Mouse (Mus musculus) C2C12 (cell line): ENCODE data around the gene Fads3. TPM values are rescaled to one million over a fixed set of nuclear protein-coding genes. Genes with fewer than 3 reads are reported as not detected.
A peak's percentile ranks its signal among the peaks of the same experiment; 100 is the strongest.

ENCODE experiments used
- H3K27me3 ChIP-seq: one replicate; pipeline ENCODE4 v1.6.1; 2011; ENCODE audit not compliant: control insufficient read depth, insufficient read depth, insufficient read length
- H3K36me3 ChIP-seq: one replicate; pipeline ENCODE4 v1.6.1; 2011; ENCODE audit not compliant: control insufficient read depth, insufficient read depth
- H3K4me3 ChIP-seq: one replicate; pipeline ENCODE4 v1.5.1; 2011; ENCODE audit warnings: mild to moderate bottlenecking, control low read depth; ENCODE audit not compliant: poor library complexity, insufficient read depth, severe bottlenecking
- H3K79me2 ChIP-seq: one replicate; pipeline ENCODE4 v1.6.1; 2011; ENCODE audit not compliant: control insufficient read depth, insufficient read depth
- H3K79me3 ChIP-seq: one replicate; pipeline ENCODE4 v1.6.1; 2011; ENCODE audit warnings: low read depth, control low read depth
- H3ac ChIP-seq: one replicate; pipeline ENCODE3; 2011; ENCODE audit warnings: low read depth; ENCODE audit not compliant: control insufficient read depth, insufficient read length
- CEBPB ChIP-seq: IDR thresholded peaks from one replicate; pipeline ENCODE4 v1.6.1; 2011; ENCODE audit warnings: low read depth, mild to moderate bottlenecking, control low read depth, moderate library complexity
- CTCF ChIP-seq: IDR thresholded peaks from one replicate; pipeline ENCODE4 v1.5.1; 2011; ENCODE audit not compliant: control insufficient read depth, insufficient read depth, insufficient read length
- FOSL1 ChIP-seq: IDR thresholded peaks from one replicate; pipeline ENCODE4 v1.8.0; 2011; ENCODE audit warnings: mild to moderate bottlenecking, low read length; ENCODE audit not compliant: poor library complexity, insufficient read depth, severe bottlenecking
- MAX ChIP-seq: IDR thresholded peaks from one replicate; pipeline ENCODE4 v1.6.1; 2011; ENCODE audit warnings: mild to moderate bottlenecking, control low read depth
- MYOD1 ChIP-seq: IDR thresholded peaks from one replicate; pipeline ENCODE4 v1.6.1; 2011; ENCODE audit warnings: low read depth; ENCODE audit not compliant: control insufficient read depth, insufficient read length
- MYOG ChIP-seq: IDR thresholded peaks from one replicate; pipeline ENCODE4 v1.6.1; 2011; ENCODE audit not compliant: control insufficient read depth, insufficient read length; ENCODE audit errors: extremely low read depth
- USF1 ChIP-seq: IDR thresholded peaks from one replicate; pipeline ENCODE4 v1.6.1; 2011; ENCODE audit warnings: low read depth, mild to moderate bottlenecking, control low read depth, moderate library complexity
- polyA plus RNA-seq: library from polyadenylated mRNA; unstranded; fragments of >200 nt; fragmentation: generic; extraction: Trizol; gene quantifications from one replicate; pipeline ENCODE4 v1.2.1, GENCODE M21; 2012; ENCODE audit warnings: missing spikeins

Fads3 gene
- polyA plus RNA-seq, 1 experiment: 161 TPM

DNA sequence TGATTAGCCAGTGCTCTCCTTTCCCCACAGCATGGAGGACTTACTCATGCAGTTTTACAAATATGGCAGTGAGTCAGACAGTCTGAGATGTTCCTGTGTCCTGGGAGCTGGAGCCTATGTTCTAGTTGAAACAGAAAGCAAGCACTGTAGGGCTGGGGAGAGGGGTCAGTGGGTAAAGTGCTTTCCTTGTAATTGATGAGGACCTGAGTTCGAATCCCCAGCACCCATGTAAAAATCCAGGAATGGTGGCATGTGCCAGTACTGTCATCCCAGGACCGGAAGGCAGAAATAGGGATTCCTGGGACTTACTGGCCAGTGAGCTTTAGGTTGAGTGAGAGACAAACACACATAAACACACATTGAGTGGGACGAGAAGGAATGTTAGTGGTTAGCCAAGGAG, 15.3 kb downstream of the Fads3 start:
- Histone ChIP-seq H3ac (no peak overlapping the region), H3K36me3 (peaks cover 95% of the 10 kb centered on the region), H3K27me3 (no peaks in the 10 kb centered on the region), H3K4me3 (no peak overlapping the region), H3K79me3 (no peaks in the 10 kb centered on the region), H3K79me2 (peaks cover 16% of the 10 kb centered on the region)
- TF ChIP-seq MYOG (no peak), USF1 (no peak), FOSL1 (no peak), MYOD1 (no peak), CTCF (no peak), CEBPB (no peak), MAX (no peak)

- Histone ChIP-seq H3K27me3 (no peaks in the 10 kb centered on the region), H3K36me3 (peaks cover 92% of the 10 kb centered on the region), H3K79me2 (peaks cover 7% of the 10 kb centered on the region), H3K79me3 (no peaks in the 10 kb centered on the region), H3K4me3 (no peak overlapping the region), H3ac (no peak overlapping the region)
- no peak for TF ChIP-seq CEBPB
- TF ChIP-seq MYOD1: no peak
- no peak for TF ChIP-seq USF1
- no peak for TF ChIP-seq CTCF
- TF ChIP-seq MYOG: no peak
- TF ChIP-seq FOSL1: no peak
- no peak for TF ChIP-seq MAX
Observed at GRCm38 (mm10) chr19:10057486-10058351, 16.4 kb downstream of the Fads3 start.

DNA sequence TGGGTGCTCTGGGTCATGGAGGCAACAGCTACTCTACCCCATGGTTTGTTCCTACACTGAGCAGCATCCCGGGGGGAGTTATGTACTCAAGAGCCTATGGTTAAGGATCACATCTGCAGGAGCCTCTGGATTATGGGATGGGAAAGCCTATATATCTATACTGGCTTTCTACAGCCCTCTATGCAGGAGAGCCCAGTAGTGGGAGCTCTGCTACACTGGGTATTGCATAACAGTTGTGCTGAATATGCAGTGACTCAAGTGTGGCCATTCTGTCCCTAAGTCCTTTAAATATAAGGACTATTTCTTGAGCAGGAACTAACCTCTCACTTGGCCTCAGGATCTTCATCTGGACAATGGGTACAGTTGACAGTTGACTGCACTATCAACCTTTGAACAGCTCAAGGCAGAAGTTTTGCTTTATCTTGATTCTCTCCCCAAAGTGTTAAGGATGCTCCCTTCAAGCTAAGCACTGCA, 17.0 kb downstream of the Fads3 start:
- peaks cover 86% of the 10 kb centered on the region for H3K36me3 ChIP-seq
- peak; percentile 52 for TF ChIP-seq CEBPB
- no peak for TF ChIP-seq MAX
- H3K79me3 ChIP-seq: no peaks in the 10 kb centered on the region
- H3K4me3 ChIP-seq: no peak overlapping the region
- H3K27me3 ChIP-seq: no peaks in the 10 kb centered on the region
- no peak overlapping the region for H3ac ChIP-seq
- peaks cover 4% of the 10 kb centered on the region for H3K79me2 ChIP-seq

DNA sequence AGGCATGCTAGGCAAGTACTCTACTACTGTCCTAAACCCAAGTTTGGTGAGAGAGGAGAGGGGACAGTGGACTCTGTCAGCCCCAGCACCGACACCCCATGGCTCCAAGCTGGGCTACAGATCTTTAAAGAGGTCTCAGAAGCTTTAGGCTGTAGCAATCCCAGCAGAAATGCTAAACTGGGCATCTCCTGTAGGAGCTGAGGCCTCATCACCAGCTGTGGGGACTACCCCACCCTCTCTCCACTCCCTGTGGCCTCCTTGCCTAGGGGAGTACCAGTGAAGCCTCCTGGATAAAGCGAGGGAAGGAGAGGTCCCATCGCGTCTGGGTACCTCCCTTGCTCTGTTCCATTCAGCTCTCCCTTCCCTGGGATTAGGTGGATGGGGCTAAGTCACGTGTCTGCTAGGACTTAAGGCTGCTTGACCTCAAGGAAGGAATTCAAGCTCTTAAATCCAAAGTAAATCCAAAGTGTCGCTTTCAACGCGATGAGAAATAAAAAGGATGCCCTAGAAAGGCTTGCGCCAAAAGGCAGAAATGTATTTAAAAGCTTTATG, 17.6 kb downstream of the Fads3 start:
- Histone ChIP-seq H3K36me3 (peaks cover 80% of the 10 kb centered on the region), H3ac (no peak overlapping the region), H3K27me3 (no peaks in the 10 kb centered on the region), H3K79me3 (no peaks in the 10 kb centered on the region), H3K4me3 (no peak overlapping the region), H3K79me2 (no peaks in the 10 kb centered on the region)
- TF ChIP-seq FOSL1 (no peak), MYOD1 (no peak), USF1 (no peak), MYOG (no peak), MAX (no peak)

DNA sequence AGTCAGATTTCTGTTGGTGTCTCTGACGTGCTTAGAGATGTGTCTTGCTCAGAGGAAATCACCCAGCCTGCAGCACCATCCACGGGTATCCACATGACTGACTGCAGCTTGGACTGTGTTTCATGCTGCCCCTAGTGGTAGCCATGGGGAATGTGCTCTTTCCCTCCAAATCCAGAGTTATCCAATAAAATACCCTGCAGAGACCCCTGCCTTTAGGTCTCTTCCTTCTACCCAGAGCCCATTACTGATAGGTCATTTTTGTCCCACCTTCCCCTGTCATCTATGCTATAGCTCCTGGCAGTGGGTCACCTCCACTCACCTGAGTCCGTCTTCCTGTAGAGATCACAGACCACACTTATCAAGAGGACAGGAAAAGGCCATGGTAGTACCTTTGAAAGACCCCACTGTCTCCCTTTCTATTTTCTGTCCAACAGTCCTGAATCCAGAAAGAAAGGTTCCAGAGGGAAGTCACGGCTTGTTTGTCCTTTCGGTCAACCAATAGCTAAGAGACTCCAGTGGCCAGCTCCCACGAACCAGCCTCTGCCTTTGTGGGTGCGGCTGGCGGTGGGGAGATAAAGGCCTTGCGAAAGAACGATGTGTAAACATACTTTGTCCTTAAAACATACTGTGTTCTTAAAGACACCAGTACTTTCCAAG, 18.7 kb downstream of the Fads3 start:
- no peak overlapping the region for H3ac ChIP-seq
- no peak overlapping the region for H3K4me3 ChIP-seq
- H3K36me3 ChIP-seq: peaks cover 72% of the 10 kb centered on the region
- no peaks in the 10 kb centered on the region for H3K79me3 ChIP-seq
- TF ChIP-seq CTCF (peak; percentile 70), CEBPB (peak; percentile 26), FOSL1 (no peak)
- H3K27me3 ChIP-seq: no peaks in the 10 kb centered on the region
- H3K79me2 ChIP-seq: no peaks in the 10 kb centered on the region
